Mouse (Mus musculus) liver, embryonic 15.5 days (tissue): ENCODE results near the gene 2410004P03Rik. TPM values are rescaled to one million over a fixed set of nuclear protein-coding genes. Genes with fewer than 3 reads are reported as not detected.
"Not testable (repeated sequence)": the region's sequence is repeated elsewhere in the genome, so short reads cannot be mapped to it uniquely, and the experiment has no call there.

Source experiments
- ATAC-seq: fragments of 200-750 bp; cut with Nextera tagmentation; 2 replicates; pipeline ENCODE4 v1.8.0; 2017; ENCODE audit warnings: moderate number of reproducible peaks, mild to moderate bottlenecking, moderate library complexity; ENCODE audit not compliant: insufficient read depth
- H3K27ac ChIP-seq: fragments of 300-500 bp; sonication (generic); replicated peaks from 2 replicates; pipeline ENCODE4 v1.5.1; 2015; ENCODE audit warnings: mild to moderate bottlenecking, inconsistent platforms
- H3K27me3 ChIP-seq: fragments of 300-500 bp; sonication (generic); 2 replicates; pipeline ENCODE4 v1.6.1; 2015; ENCODE audit warnings: mild to moderate bottlenecking, inconsistent platforms
- H3K36me3 ChIP-seq: fragments of 300-500 bp; sonication (generic); replicated peaks from 2 replicates; pipeline ENCODE4 v1.6.1; 2015; ENCODE audit warnings: moderate library complexity, mild to moderate bottlenecking, inconsistent platforms
- H3K4me1 ChIP-seq: fragments of 300-500 bp; sonication (generic); replicated peaks from 2 replicates; pipeline ENCODE4 v1.6.1; 2015; ENCODE audit warnings: inconsistent platforms
- H3K4me2 ChIP-seq: fragments of 300-500 bp; sonication (generic); 2 replicates; pipeline ENCODE4 v1.6.1; 2015; ENCODE audit warnings: moderate library complexity, mild to moderate bottlenecking, inconsistent platforms
- H3K4me3 ChIP-seq: fragments of 300-500 bp; sonication (generic); replicated peaks from 2 replicates; pipeline ENCODE4 v1.5.1; 2015; ENCODE audit warnings: mild to moderate bottlenecking, inconsistent platforms
- H3K9ac ChIP-seq: fragments of 300-500 bp; sonication (generic); 2 replicates; pipeline ENCODE4 v1.6.1; 2015; ENCODE audit warnings: moderate library complexity, mild to moderate bottlenecking, inconsistent platforms
- H3K9me3 ChIP-seq: fragments of 300-500 bp; sonication (generic); replicated peaks from 2 replicates; pipeline ENCODE4 v1.6.1; 2016; ENCODE audit warnings: inconsistent platforms
- WGBS: fragments of 180-500 bp; shearing (Covaris S2); methylation state at CpG from one replicate; pipeline ENCODE4 v1.1.7; 2015; ENCODE audit warnings: mixed read lengths; ENCODE audit not compliant: insufficient replicate concordance; 5-methylcytosine and 5-hydroxymethylcytosine counted together
- polyA plus RNA-seq: library from polyadenylated mRNA; unstranded; fragments of >200 nt; fragmentation: Nextera tagmentation; extraction: Ambion mirVana; gene quantifications from 2 replicates; pipeline ENCODE4 v1.2.1, GENCODE M21; 2015

Gene 2410004P03Rik
- polyA plus RNA-seq, 1 experiment from 2014 or later: not detected

GRCm38 (mm10) chr12:17021125-17021524 lies 9.6 kb upstream of the 2410004P03Rik start:
- ATAC-seq, H3K4me2 ChIP-seq, H3K27ac ChIP-seq, H3K4me3 ChIP-seq, H3K27me3 ChIP-seq, H3K4me1 ChIP-seq, H3K36me3 ChIP-seq, H3K9ac ChIP-seq, H3K9me3 ChIP-seq: not testable (repeated sequence)
- 57% methylated on average over 4 of the region's 4 CpGs for WGBS

GRCm38 (mm10) chr12:17018468-17018867 lies 6.9 kb upstream of the 2410004P03Rik start:
- Histone ChIP-seq H3K9ac (no peak overlapping the region), H3K4me2 (no peak overlapping the region), H3K4me3 (no peak overlapping the region), H3K27ac (no peak overlapping the region), H3K27me3 (no peaks in the 10 kb centered on the region), H3K9me3 (no peaks in the 10 kb centered on the region), H3K36me3 (no peaks in the 10 kb centered on the region), H3K4me1 (no peaks in the 10 kb centered on the region)
- 32% methylated on average over 4 of the region's 4 CpGs for WGBS
- ATAC-seq: no peak

GRCm38 (mm10) chr12:17015711-17016110 lies 4.2 kb upstream of the 2410004P03Rik start:
- Histone ChIP-seq H3K27ac (no peak overlapping the region), H3K9ac (no peak overlapping the region), H3K27me3 (0 out of 2 replicates have a peak, but pooled peaks cover 4% of the 10 kb centered on the region), H3K4me2 (no peak overlapping the region), H3K4me3 (no peak overlapping the region), H3K9me3 (no peaks in the 10 kb centered on the region), H3K36me3 (no peaks in the 10 kb centered on the region), H3K4me1 (peaks cover 8% of the 10 kb centered on the region)
- WGBS: 63% methylated on average over 2 of the region's 2 CpGs
- no peak for ATAC-seq

- H3K4me2 ChIP-seq: no peak overlapping the region
- no peak overlapping the region for H3K4me3 ChIP-seq
- no peaks in the 10 kb centered on the region; the same call in 1 of the 2 replicates for H3K9me3 ChIP-seq
- no peaks in the 10 kb centered on the region for H3K36me3 ChIP-seq
- peaks cover 8% of the 10 kb centered on the region for H3K4me1 ChIP-seq
- ATAC-seq: no peak
- H3K27ac ChIP-seq: no peak overlapping the region
- whole genome bisulfite sequencing: 51% methylated on average over 2 of the region's 2 CpGs
- H3K9ac ChIP-seq: no peak overlapping the region
- H3K27me3 ChIP-seq: peaks cover 7% of the 10 kb centered on the region; the same call in 1 of the 2 replicates
These were observed 756 bp upstream of the 2410004P03Rik start for GRCm38 (mm10) chr12:17012067-17012899.

GRCm38 (mm10) chr12:17009466-17009865 lies 2.1 kb downstream of the 2410004P03Rik start:
- 85% methylated on average over 6 of the region's 6 CpGs for WGBS
- peaks cover 16% of the 10 kb centered on the region; the same call in 1 of the 2 replicates for H3K27me3 ChIP-seq
- no peaks in the 10 kb centered on the region for H3K36me3 ChIP-seq
- no peak overlapping the region for H3K27ac ChIP-seq
- H3K9ac ChIP-seq: no peak overlapping the region
- H3K4me1 ChIP-seq: peaks cover 8% of the 10 kb centered on the region
- no peak for ATAC-seq
- H3K4me2 ChIP-seq: no peak overlapping the region
- no peak overlapping the region for H3K4me3 ChIP-seq
- H3K9me3 ChIP-seq: no peaks in the 10 kb centered on the region; the same call in 1 of the 2 replicates

- H3K27ac ChIP-seq: no peak overlapping the region
- H3K36me3 ChIP-seq: no peaks in the 10 kb centered on the region
- no peak for ATAC-seq
- peaks cover 44% of the 10 kb centered on the region for H3K27me3 ChIP-seq
- H3K4me1 ChIP-seq: peaks cover 43% of the 10 kb centered on the region
- WGBS: 49% methylated on average over 4 of the region's 4 CpGs
- no peak overlapping the region for H3K9ac ChIP-seq
- H3K4me2 ChIP-seq: peak overlapping the region; percentile 93; the same call in 1 of the 2 replicates
- no peak overlapping the region for H3K4me3 ChIP-seq
- no peaks in the 10 kb centered on the region for H3K9me3 ChIP-seq
These were observed 10.3 kb downstream of the 2410004P03Rik start for GRCm38 (mm10) chr12:17001211-17001610.

- Histone ChIP-seq H3K4me1 (peaks cover 43% of the 10 kb centered on the region), H3K9me3 (no peaks in the 10 kb centered on the region), H3K27me3 (peaks cover 44% of the 10 kb centered on the region), H3K4me3 (peak overlapping the region; percentile 72), H3K9ac (no peak overlapping the region), H3K4me2 (peak overlapping the region; percentile 93), H3K27ac (no peak overlapping the region), H3K36me3 (0 out of 2 replicates have a peak, but pooled peaks cover under 1% of the 10 kb centered on the region)
- WGBS: 50% methylated on average over 6 of the region's 6 CpGs
- no peak for ATAC-seq
These were observed 10.9 kb downstream of the 2410004P03Rik start for GRCm38 (mm10) chr12:17000628-17001027.

- WGBS: under 1% methylated on average over 57 of the region's 57 CpGs
These were observed 11.6 kb downstream of the 2410004P03Rik start, which contains the start of gene Pqlc3 for GRCm38 (mm10) chr12:16999739-17000497. Gene Pqlc3, minus strand, starts transcription at chr12:17000408.

GRCm38 (mm10) chr12:16999146-16999545 lies 12.4 kb downstream of the 2410004P03Rik start:
- Histone ChIP-seq H3K9me3 (no peaks in the 10 kb centered on the region), H3K4me1 (peaks cover 52% of the 10 kb centered on the region), H3K9ac (peak overlapping the region; percentile 56), H3K36me3 (0 out of 2 replicates have a peak, but pooled peaks cover 5% of the 10 kb centered on the region), H3K27me3 (peaks cover 44% of the 10 kb centered on the region), H3K4me3 (peak overlapping the region; percentile 72), H3K4me2 (peak overlapping the region; percentile 93), H3K27ac (no peak overlapping the region)
- ATAC-seq: no peak
- 10% methylated on average over 10 of the region's 10 CpGs for WGBS

More at GRCm38 (mm10) chr12:16999739-17000497, 11.6 kb downstream of the 2410004P03Rik start, which contains the start of gene Pqlc3:
- peaks cover 44% of the 10 kb centered on the region for H3K27me3 ChIP-seq
- peak within 1 kb of the TSS; percentile 56 for H3K9ac ChIP-seq
- no peaks in the 10 kb centered on the region for H3K9me3 ChIP-seq
- peak within 1 kb of the TSS; percentile 80 for H3K27ac ChIP-seq
- peak; percentile 99 for ATAC-seq
- H3K4me3 ChIP-seq: peak within 1 kb of the TSS; percentile 72
- peak within 1 kb of the TSS; percentile 93 for H3K4me2 ChIP-seq
- peaks cover 45% of the 10 kb centered on the region for H3K4me1 ChIP-seq
- H3K36me3 ChIP-seq: 0 out of 2 replicates have a peak, but pooled peaks cover 5% of the 10 kb centered on the region

GRCm38 (mm10) chr12:16996886-16997462 lies 14.6 kb downstream of the 2410004P03Rik start:
- H3K9me3 ChIP-seq: no peaks in the 10 kb centered on the region
- H3K27me3 ChIP-seq: peaks cover 42% of the 10 kb centered on the region
- H3K9ac ChIP-seq: no peak overlapping the region
- no peak for ATAC-seq
- H3K27ac ChIP-seq: no peak overlapping the region
- peaks cover 46% of the 10 kb centered on the region for H3K4me1 ChIP-seq
- no peak overlapping the region for H3K4me3 ChIP-seq
- 0 out of 2 replicates have a peak, but pooled peaks cover 12% of the 10 kb centered on the region for H3K36me3 ChIP-seq
- 74% methylated on average over 5 of the region's 5 CpGs for WGBS
- no peak overlapping the region for H3K4me2 ChIP-seq
